Mouse (Mus musculus): ENCODE measurements around the gene Rbfox2.

Rbfox2 gene

DNA sequence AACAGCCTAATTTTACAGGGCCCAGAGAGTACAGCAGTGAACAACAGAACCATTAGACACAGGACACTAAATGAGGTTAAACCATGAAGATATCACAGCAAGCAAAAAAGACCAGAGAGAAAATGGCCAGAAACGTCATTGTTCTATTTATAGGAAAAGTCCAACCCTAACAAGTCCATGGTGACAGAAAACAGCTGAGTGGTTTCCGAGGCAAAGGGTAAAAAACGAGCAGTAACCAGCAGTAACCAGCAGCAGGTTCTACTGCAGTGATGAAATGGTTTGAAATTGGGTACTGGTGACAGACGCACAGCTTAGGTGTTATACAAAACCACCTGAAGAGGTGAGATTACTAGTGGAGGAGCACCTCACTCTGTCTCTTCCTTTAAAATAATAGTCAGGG, 72.5 kb downstream of the Rbfox2 start:
- DNase-seq (ENCODE audit: low read depth): no peak

- DNase-seq (ENCODE audit: low read depth): no peak
Measured at GRCm38 (mm10) chr15:77230144-77230543, 76.7 kb downstream of the Rbfox2 start.

DNA sequence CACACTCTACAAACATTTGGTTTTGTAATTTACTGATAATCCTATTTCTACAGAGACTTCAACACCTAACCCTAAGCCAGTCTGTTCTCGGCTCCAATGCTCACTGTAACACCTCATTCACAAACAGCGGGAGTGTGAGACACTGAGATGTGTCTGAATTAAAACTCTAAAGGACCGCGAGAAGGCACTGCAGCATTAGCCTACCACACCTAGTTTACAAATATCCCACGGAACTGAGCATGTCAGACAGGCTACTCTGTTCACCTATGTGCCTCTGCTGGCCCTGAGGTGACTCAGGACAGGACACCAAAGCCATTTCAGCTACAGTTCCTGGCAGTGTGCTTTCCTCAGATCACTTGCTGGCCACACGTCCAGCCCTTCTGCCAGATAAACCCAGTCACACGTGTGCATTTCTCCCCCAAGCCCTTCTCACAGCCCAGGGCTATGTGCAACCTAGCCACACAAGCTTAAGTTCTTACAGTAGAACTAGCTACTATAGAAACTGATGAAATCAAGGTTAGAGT, 79.9 kb downstream of the Rbfox2 start:
- DNase-seq (ENCODE audit: low read depth): no peak

- DNase-seq (ENCODE audit: low read depth): no peak
Measured at GRCm38 (mm10) chr15:77225858-77226257, 80.9 kb downstream of the Rbfox2 start.

DNA sequence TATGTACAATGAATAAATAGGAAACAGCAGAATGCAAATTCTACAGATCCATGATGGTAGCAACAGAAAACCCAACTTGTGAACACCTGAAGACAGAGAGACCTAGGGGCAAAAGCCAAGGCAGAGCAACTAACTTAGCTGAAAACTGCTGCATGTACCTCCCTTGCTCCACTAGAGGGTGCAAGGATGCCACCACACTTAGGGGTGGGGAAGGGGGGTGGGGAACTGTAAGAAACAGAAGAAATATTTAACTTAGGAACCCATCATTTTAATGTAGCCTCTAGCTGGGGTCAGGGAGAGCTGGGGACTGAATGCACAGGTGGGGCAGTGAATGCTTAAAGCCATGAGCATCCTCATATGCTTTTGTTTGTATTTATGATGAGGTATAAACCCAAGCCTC, 81.5 kb downstream of the Rbfox2 start:
- DNase-seq (ENCODE audit: low read depth): peak; percentile 4

- DNase-seq (ENCODE audit: low read depth): no peak
Measured at GRCm38 (mm10) chr15:77220833-77221232, 86.0 kb downstream of the Rbfox2 start.

DNA sequence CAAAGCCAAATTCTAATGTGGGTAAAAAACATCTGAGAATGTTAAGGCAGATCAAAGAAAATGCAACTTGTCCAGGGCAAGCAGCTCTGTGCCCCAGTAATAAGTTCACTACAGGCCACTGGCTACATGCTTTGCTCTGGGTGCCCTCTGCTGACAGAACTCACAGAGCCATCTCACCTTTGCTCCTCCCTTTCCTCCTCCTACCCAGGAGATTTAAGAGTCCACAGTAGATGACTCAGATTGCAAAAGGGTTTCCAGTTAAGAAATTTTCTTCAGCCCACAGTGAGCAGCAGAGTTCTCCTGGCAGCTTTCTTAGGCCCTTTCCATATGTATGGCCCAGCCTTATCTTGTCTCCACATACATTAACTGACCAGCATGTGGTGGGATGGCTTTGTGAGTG, 86.7 kb downstream of the Rbfox2 start:
- DNase-seq (ENCODE audit: low read depth): no peak

- DNase-seq (ENCODE audit: low read depth): no peak
Measured at GRCm38 (mm10) chr15:77219571-77219970, 87.2 kb downstream of the Rbfox2 start.

DNA sequence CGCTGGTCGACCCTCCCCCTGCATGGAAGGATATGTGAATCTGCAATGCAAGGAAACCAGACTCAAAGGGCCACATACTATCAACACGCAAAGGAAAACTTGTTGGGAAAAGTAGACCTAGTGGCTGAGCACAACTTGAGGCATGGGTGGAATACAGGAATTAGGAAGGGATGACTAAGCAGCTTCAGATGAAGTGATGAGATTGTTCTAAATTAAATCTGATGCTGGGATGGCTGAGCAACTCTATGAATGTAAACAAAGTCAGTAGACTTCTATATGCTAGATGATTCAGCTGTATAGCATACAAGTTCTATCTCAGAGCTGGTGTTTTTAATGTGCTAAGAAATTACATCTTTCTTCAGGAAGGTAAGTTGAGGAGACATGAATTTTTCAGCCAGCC, 88.8 kb downstream of the Rbfox2 start:
- DNase-seq (ENCODE audit: low read depth): no peak

DNA sequence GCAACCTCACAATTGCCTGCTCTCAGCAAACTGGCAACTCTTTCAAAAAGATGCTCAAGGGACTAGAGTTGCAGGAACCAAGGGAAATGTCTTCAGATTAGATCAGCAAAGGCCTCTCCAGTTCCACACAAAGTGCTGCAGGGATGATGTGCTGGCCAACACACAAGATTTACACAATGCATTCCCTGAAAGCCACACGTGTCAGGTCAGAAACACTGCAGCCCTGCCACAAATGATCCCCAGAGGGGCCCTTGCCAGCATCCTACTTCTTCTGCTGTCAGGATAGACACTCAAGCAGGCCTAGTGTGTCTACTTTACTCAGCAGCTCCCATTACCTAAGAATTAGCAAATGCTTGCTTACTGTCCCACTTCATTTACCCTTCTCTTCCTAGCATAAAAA, 89.3 kb downstream of the Rbfox2 start:
- no peak for DNase-seq (ENCODE audit: low read depth)

- DNase-seq (ENCODE audit: low read depth): no peak
Measured at GRCm38 (mm10) chr15:77216704-77217103, 90.1 kb downstream of the Rbfox2 start.

DNA sequence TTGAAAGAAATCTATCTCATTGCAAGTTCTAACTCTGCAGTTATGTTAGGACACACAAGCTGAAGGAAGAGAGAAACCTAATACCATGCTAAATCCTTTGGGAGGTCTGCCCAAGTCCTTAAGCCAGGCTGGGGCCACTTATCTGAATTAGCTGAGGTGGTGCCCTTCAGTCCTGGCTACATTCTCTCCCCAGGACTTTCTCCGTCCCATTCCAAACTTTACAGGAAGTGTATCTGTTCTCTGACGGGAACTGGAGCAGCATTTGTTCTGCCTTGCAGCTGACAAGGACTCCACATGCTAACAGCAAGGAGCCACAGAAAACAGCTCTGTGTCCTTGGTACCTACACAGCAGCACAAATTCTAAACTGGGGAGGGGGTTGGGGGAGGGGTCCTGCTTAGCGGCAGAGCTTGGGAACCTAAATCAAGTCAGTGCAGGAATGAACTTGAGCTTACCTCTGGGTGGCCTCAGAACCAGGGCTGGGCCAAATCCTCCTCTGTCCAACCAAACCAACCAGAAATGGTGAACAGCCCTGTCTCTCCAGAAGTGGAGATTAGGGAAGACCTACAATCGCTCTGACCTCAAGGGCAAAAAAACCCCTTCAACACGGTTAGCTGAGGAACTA, 91.5 kb downstream of the Rbfox2 start:
- no peak for DNase-seq (ENCODE audit: low read depth)

DNA sequence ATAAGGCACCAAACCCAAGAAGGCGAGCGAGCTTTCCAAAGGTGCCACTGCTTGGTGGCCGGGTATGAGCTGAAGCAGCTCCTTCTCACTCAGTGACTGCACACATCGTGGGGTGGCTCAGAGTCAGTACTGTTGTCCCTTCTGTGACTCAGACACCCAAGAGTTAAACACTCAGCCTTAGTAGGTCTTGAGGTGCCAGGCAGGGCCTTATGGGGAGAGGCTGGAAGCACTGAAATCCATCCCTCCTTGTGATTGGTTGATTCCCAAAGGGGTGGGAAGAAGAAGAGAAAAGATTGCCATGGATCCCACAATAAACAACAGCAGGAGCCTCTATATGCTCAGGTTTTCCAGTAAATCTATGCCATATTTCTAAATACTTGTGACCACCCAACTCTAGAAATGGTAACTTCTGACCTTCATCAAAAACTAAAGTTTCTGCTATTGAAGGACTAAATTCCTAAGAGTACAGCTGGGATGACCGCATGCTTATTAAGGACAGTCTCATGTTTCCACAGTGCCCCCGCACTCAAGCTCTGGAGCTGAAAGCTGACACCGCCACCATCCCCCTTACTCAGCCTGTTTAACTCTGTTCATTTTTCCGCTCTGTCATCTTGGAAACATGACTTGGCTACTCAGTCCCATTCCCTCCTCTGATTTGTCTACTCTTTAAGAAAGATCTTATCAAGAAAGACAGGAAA, 92.2 kb downstream of the Rbfox2 start:
- no peak for DNase-seq (ENCODE audit: low read depth)

DNA sequence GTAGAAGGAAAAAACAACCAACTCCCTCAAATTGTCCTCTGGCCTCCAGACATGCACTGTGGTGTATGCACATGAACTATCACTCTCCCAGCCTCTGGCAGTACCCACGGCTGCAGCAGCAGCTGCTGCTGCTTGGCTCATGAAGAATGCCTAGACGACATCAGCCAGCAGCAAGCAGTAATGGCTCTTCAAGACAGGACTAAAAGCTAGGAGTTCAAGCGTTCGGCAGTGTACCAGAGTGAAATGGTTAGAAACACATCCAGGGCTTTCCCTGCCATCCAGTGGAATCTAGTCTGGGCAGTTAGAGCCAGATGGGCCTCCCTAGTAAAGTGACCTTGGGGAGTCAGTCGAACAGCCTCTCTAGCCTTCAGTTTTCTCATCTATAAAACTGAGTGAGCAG, 93.0 kb downstream of the Rbfox2 start:
- no peak for DNase-seq (ENCODE audit: low read depth)

DNA sequence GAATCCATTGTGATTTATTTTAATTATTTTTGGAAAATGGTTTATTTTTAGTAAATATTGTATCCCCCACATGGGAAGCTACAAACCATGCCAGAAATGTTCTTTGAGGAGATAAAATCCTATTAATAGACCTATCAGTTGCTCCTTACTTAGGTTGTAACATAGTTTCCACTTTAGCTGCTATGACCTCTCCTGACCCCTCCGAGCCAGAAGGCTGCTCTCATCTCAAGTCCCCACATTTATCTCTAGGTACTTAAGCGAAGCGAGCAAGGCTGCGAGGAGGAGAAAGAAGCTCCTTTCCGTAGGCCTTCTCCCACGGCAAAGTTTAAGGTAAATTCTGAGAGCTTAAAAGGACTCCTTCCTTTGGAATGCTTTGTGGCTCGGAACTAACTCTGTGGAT, 94.0 kb downstream of the Rbfox2 start:
- DNase-seq (ENCODE audit: low read depth): no peak

DNA sequence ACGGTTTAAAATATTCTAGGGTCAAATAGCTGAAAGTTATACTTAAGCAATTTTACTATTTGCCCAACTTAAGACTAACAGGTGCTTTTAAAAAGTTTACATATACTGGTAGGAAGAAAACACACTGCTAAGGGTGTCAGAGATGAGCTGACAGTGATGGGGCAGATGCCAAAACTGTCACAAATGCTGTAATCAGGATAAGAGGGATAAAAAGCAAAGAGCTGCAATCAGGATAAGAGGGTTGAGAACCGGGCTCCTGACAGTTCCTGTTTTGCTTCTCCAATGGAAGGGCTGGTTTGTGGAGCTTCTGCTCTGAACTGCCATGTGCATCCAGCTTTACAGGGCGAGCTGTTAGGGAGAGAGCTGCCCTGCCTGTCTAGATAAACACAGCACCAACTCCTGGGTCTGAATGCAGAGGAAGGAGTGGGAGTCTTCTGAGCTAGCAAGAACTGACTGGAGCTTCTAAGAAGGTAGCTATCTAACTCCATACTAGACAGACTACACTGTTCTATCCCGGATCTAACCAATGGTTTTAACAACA, 94.5 kb downstream of the Rbfox2 start:
- DNase-seq (ENCODE audit: low read depth): no peak

DNA sequence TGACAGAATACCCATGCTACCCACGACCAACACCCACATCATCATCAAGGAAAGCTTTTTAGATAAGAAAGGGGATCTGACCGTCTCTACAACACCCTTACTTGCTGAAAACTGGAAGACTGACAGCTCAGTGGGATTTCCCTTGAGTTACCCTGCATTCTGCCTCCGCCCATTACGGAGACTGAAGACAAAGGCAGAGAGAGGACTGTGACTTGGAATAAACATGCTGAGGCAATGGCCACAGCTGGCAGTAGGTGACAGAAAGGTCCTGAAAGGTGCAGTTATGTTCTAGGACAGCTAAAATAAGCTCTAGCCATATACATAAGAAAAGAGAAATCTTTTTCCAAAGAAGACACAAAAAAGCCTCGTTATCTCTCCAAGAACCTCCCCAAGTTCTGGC, 99.8 kb downstream of the Rbfox2 start:
- DNase-seq (ENCODE audit: low read depth): no peak

DNA sequence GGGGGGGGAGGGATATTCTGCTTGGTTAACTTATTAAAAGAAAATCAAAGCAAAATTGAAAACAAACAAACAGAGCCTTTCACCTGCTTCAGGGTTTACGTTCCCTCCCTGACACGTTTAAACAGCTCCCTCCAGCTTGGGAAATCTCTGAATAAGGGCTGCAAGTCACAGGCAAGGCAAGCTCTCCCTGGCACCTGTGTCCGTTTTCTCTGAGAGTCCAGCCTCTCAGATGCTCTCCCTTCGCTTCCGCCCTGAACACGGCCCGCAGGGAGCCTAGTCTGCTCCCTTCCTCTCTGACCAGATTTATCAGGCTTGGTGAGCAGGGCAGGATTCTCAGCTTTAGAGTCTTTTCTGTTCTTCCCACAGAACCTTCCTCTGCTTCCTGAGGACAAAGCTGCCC, 101.9 kb downstream of the Rbfox2 start:
- no peak for DNase-seq (ENCODE audit: low read depth)

DNA sequence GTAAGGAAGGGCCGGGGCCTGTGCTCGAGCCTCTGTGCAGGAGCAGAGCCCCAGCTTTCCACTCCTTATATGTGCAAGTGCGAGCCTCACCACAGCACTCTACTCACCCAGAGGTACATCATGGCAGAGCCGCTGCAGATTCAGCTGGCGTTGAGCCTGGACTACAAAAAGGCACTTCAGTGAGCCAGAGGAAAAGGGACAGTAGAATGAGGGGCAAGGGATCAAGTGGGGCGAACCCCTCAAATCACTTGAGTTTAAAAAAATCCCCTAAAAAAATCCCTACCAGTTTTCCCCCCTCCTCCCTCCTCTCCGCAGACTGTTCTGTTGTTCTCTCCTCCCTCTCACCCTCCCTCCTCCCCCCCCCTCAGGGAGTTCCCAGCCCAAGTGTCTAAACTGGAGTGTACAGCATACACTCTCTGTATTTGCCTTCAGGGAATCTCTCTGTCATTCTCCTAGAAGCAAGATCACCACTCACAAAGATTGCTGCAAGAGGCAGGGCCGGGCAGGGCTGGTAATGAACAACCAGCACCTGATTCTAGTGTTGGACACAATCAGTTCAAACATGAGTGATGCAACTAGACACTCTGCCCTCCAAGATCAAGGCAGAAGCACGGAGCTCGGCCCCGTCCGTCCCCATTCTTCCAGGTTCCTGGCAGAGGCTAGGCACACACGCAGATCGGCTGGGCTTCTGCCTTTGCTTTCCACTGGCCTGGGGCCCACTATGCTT, 103.4 kb downstream of the Rbfox2 start:
- DNase-seq (ENCODE audit: low read depth): no peak

DNA sequence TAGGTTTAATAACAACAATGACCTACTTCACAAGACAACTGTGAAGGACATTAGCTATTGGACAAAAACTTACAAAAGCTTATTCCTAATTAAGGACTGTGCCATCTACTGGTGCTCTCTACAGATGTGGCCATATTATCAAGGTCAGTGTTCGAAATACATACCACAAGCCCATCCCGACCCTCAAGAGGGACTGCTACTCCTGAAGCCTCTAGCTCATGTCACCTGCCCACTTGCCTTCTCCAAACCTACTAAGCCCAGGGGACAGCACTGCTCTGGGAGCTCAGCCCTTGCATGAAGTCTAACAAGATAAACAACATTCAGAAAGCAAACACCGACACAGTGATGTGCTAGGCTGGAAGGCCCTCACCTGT, 103.9 kb downstream of the Rbfox2 start:
- no peak for DNase-seq (ENCODE audit: low read depth)

- DNase-seq (ENCODE audit: low read depth): no peak
Measured at GRCm38 (mm10) chr15:77202223-77202622, 104.6 kb downstream of the Rbfox2 start.

GRCm38 (mm10) chr15:77196827-77197226, 110.0 kb downstream of the Rbfox2 start:
- DNase-seq (ENCODE audit: low read depth): no peak

DNA sequence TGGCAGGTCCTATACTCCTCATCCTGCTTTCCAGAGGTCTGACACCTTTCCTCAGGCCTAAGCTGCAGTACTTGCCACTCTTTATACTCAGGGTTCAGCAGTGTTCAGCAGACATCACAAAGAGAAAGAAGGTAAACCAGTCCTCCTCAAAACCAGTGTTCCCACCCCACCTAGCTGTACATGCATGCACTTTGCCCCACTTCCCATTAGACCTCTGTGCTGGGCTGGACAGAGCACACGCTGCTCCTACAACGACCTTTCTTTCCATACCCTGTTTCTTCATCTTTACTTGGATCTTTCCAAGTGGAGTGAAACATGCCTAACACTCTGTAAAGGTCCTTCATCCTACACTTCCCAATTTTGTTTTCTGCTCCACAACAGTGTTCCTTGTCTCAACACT, 110.8 kb downstream of the Rbfox2 start:
- no peak for DNase-seq (ENCODE audit: low read depth)

Data from naive thymus-derived CD4-positive, alpha-beta T cell, adult 2 months (primary cell).